Mouse (Mus musculus): Measurements from ENCODE around the gene Crispld2. TPM values are rescaled to one million over a fixed set of nuclear protein-coding genes. Genes with fewer than 3 reads are reported as not detected.

The Crispld2 gene
- polyA plus RNA-seq, 2 experiments: 3.9 to 7.5 TPM

DNA sequence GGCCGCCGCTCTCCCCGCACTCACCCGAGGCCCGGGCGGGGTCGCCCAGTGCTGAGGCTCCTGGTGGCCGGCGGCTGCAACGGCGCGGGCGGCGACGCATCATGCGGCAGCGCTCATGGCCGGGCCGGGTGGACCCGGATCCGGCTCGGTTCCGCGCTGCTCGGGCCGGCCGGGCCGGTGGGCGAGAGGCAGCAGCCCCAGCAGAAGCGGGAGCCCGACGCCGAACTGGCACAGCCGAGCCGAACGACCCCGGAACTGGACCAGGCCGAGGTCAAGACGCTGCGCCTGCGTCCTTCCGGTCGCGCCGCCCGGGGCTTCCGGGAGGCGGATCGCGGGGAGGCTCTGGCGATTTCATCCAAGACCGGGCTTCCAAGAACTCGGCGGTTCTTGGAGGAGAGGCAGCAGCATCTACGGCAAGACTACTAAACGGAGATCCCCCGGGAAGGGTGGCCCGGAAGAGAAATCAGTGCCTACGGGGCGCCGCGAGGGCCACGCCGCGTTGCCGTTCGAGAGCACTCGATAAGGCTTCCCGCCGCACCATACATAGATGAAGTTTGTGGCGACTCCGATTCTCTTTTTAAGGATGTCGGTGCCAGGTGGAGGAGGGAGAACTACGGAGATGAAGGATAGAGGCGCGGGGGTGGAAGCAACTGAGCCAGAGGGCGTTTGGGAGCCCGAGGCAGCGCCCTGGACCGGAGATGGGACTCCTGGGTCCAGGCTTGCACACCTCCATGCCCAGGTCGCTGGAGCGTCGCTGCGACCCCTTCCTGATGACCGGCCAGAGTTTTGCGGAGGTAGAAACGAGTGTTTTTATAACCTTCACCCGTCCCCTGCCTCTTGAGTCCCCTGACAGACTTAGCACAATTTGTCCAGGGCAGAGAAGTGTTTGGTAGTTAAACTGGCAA is 109.1 kb downstream of the Crispld2 start, which contains the start of gene Zdhhc7:
Zdhhc7 (minus strand) TSS at position 415 of the 905 bp plus-strand sequence.
- no peaks in the 10 kb centered on the region for H3K9me3 ChIP-seq (ENCODE audit: control insufficient read depth, low read length)
- TF ChIP-seq POLR2A (IDR thresholded peaks at IDR 0.05; ENCODE audit: borderline replicate concordance, extremely low read depth, insufficient read depth, insufficient read length): 0 out of 2 replicates have a peak, but pooled peaks have one; percentile 26
- DNase-seq (ENCODE audit: low spot score) (peak; percentile 68), ATAC-seq (ENCODE audit: low FRiP score, low read depth) (peak; percentile 79)
- peak within 1 kb of the TSS; percentile 81 for H3K4me2 ChIP-seq (replicated peaks; ENCODE audit: low read depth, low read length, severe bottlenecking)
- H3K27ac ChIP-seq (replicated peaks; ENCODE audit: low read depth, low read length): peak within 1 kb of the TSS; percentile 83
- no peaks in the 10 kb centered on the region for H3K27me3 ChIP-seq (ENCODE audit: control insufficient read depth, insufficient read depth, low read length)
- peak within 1 kb of the TSS; percentile 79 for H3K9ac ChIP-seq (ENCODE audit: low read depth, low read length, severe bottlenecking)
- peaks cover 19% of the 10 kb centered on the region for H3K4me1 ChIP-seq (ENCODE audit: control insufficient read depth, insufficient read depth, low read length)
- H3K36me3 ChIP-seq (ENCODE audit: control insufficient read depth, insufficient read depth, low read length): peaks cover 4% of the 10 kb centered on the region
- whole genome bisulfite sequencing: 2% methylated on average over 71 of the region's 88 CpGs
- peak within 1 kb of the TSS; percentile 92 for H3K4me3 ChIP-seq (replicated peaks; ENCODE audit: low read length)

Other genes starting within 250 kb of the Crispld2 start
- 10.6 and 11.7 TPM in 2 replicates for gene Tldc1, start 214.0 kb upstream of the Crispld2 start, polyA plus RNA-seq (2012; rRNA removed)
- gene Tldc1, start 214.0 kb upstream of the Crispld2 start, polyA plus RNA-seq (2014; fragmentation: Nextera tagmentation; extraction: Ambion mirVana): 5.1 and 6.7 TPM in 2 replicates
- 147 and 196 TPM in 2 replicates for gene Cotl1, start 151.9 kb upstream of the Crispld2 start, polyA plus RNA-seq (2012; rRNA removed)
- 212 and 247 TPM in 2 replicates for gene Cotl1, start 151.9 kb upstream of the Crispld2 start, polyA plus RNA-seq (2014; fragmentation: Nextera tagmentation; extraction: Ambion mirVana)
- 12.1 and 16.2 TPM in 2 replicates for gene Klhl36, start 130.2 kb upstream of the Crispld2 start, polyA plus RNA-seq (2012; rRNA removed)
- gene Klhl36, start 130.2 kb upstream of the Crispld2 start, polyA plus RNA-seq (2014; fragmentation: Nextera tagmentation; extraction: Ambion mirVana): 9.1 and 10.2 TPM in 2 replicates
- gene Usp10, start 82.1 kb upstream of the Crispld2 start, polyA plus RNA-seq (2012; rRNA removed): 126 and 131 TPM in 2 replicates
- gene Usp10, start 82.1 kb upstream of the Crispld2 start, polyA plus RNA-seq (2014; fragmentation: Nextera tagmentation; extraction: Ambion mirVana): 95.9 and 109 TPM in 2 replicates
- 49.9 and 63.3 TPM in 2 replicates for gene Gm20388, start 81.6 kb upstream of the Crispld2 start, polyA plus RNA-seq (2012; rRNA removed)
- 1.9 TPM in 1 of 2 replicates, not detected in the other for gene Gm20388, start 81.6 kb upstream of the Crispld2 start, polyA plus RNA-seq (2014; fragmentation: Nextera tagmentation; extraction: Ambion mirVana)
- gene Zdhhc7, start 109.0 kb downstream of the Crispld2 start, polyA plus RNA-seq (2012; rRNA removed): 38.2 and 44.8 TPM in 2 replicates
- 29.7 and 33.1 TPM in 2 replicates for gene Zdhhc7, start 109.0 kb downstream of the Crispld2 start, polyA plus RNA-seq (2014; fragmentation: Nextera tagmentation; extraction: Ambion mirVana)
- gene 6430548M08Rik, start 121.7 kb downstream of the Crispld2 start, polyA plus RNA-seq (2012; rRNA removed): 4.1 and 4.2 TPM in 2 replicates
- 4.0 and 6.6 TPM in 2 replicates for gene 6430548M08Rik, start 121.7 kb downstream of the Crispld2 start, polyA plus RNA-seq (2014; fragmentation: Nextera tagmentation; extraction: Ambion mirVana)
- gene Fam92b, start 185.0 kb downstream of the Crispld2 start, polyA plus RNA-seq (2012; rRNA removed): not detected in 2 replicates
- gene Fam92b, start 185.0 kb downstream of the Crispld2 start, polyA plus RNA-seq (2014; fragmentation: Nextera tagmentation; extraction: Ambion mirVana): not detected in 2 replicates
- 32.6 and 43.9 TPM in 2 replicates for gene Gse1, start 236.0 kb downstream of the Crispld2 start, polyA plus RNA-seq (2012; rRNA removed)
- 10.2 and 10.3 TPM in 2 replicates for gene Gse1, start 236.0 kb downstream of the Crispld2 start, polyA plus RNA-seq (2014; fragmentation: Nextera tagmentation; extraction: Ambion mirVana)